Mouse (Mus musculus) MEL (cell line): ENCODE results near the gene Ppp1r12a.

Experiments
- CTCF ChIP-seq, 3 experiments: IDR thresholded peaks in 2 of 3; conservative IDR thresholded peaks in 1 of 3; 2 replicates each; pipeline ENCODE4 v1.5.1; 2011 to 2012; ENCODE audit warnings: low read length in 3 of 3, low read depth in 2 of 3, mild to moderate bottlenecking in 2 of 3, improper control_type of control experiment in 1 of 3, inconsistent platforms in 1 of 3, mixed read lengths in 1 of 3, moderate library complexity in 1 of 3; ENCODE audit not compliant: control insufficient read depth in 1 of 3, insufficient read depth in 1 of 3, poor library complexity in 1 of 3, severe bottlenecking in 1 of 3
- ELF1 ChIP-seq: IDR thresholded peaks from 2 replicates; pipeline ENCODE4 v1.6.1; 2014; ENCODE audit warnings: low read depth, mild to moderate bottlenecking, inconsistent platforms, low read length, improper control_type of control experiment, moderate library complexity
- EP300 ChIP-seq, 2 experiments: IDR thresholded peaks; 2 replicates each; pipeline ENCODE4 v1.6.1; 2011; ENCODE audit warnings: improper control_type of control experiment in 2 of 2, low read length in 2 of 2, low read depth in 1 of 2, mild to moderate bottlenecking in 1 of 2
- HCFC1 ChIP-seq: IDR thresholded peaks from 2 replicates; pipeline ENCODE4 v1.6.1; 2012; ENCODE audit warnings: low read depth, mild to moderate bottlenecking, inconsistent platforms, low read length, improper control_type of control experiment, moderate library complexity
- JUND ChIP-seq: IDR thresholded peaks from 2 replicates; pipeline ENCODE4 v1.6.1; 2011; ENCODE audit warnings: low read depth, mild to moderate bottlenecking, improper control_type of control experiment, low read length
- MXI1 ChIP-seq: IDR thresholded peaks from 2 replicates; pipeline ENCODE4 v1.6.1; 2011; ENCODE audit warnings: mild to moderate bottlenecking, low read depth, low read length, improper control_type of control experiment
- NELFE ChIP-seq: IDR thresholded peaks from 2 replicates; pipeline ENCODE4 v1.6.1; 2011; ENCODE audit warnings: low read depth, low read length, improper control_type of control experiment
- POLR2A ChIP-seq, 2 experiments: IDR thresholded peaks; 2 replicates each; pipeline ENCODE4 v1.6.1; 2011 to 2012; ENCODE audit warnings: low read length in 2 of 2, mild to moderate bottlenecking in 2 of 2, control low read depth in 1 of 2, improper control_type of control experiment in 1 of 2, low read depth in 1 of 2, moderate library complexity in 1 of 2; ENCODE audit not compliant: control insufficient read depth in 1 of 2, insufficient read depth in 1 of 2, poor library complexity in 1 of 2
- POLR2AphosphoS2 ChIP-seq: IDR thresholded peaks from 2 replicates; pipeline ENCODE4 v1.6.1; 2011; ENCODE audit warnings: low read length, improper control_type of control experiment
- POLR2AphosphoS5 ChIP-seq: IDR thresholded peaks from 2 replicates; pipeline ENCODE4 v1.6.1; 2012; ENCODE audit warnings: low read depth, borderline replicate concordance, mild to moderate bottlenecking, inconsistent platforms, low read length, moderate library complexity, mixed read lengths
- SIN3A ChIP-seq: IDR thresholded peaks from 2 replicates; pipeline ENCODE4 v1.6.1; 2012; ENCODE audit warnings: low read length, improper control_type of control experiment, inconsistent platforms
- USF1 ChIP-seq: IDR thresholded peaks from 2 replicates; pipeline ENCODE4 v1.6.1; 2014; ENCODE audit warnings: low read depth, mild to moderate bottlenecking, inconsistent platforms, low read length, improper control_type of control experiment, moderate library complexity

DNA sequence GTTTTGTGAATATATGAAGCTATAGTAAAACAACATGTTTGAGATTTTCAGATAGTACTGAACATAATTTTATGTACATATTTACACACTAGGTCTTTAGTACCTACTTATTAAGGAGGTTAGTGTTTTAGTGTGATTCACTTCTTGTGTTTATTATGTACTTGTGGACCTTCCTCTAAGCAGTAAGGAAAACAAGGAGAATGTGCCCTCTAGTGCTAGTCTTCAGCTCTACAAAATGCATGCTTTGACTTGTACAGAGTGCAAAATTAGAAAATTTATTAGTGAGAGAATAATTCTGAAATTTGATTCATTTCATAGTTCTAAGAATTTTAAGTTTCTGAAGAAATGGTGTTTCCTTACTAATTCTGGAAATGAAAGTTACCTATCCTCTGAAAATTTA, 28.6 kb downstream of the Ppp1r12a start:
- TF ChIP-seq SIN3A, result peak; percentile 27; the same call in 1 of the 2 replicates
- no peak for TF ChIP-seq ELF1
- peak in 1 of 3 experiments; percentile 53; a peak in 3 of 6 replicates for TF ChIP-seq CTCF (IDR thresholded peaks at IDR 0.05 in 2 of 3, conservative IDR thresholded peaks at IDR 0.05 in 1 of 3; ENCODE audit: control insufficient read depth in 1 of 3, insufficient read depth in 1 of 3, low read depth in 2 of 3, low read length in 3 of 3, poor library complexity in 1 of 3, severe bottlenecking in 1 of 3)
- no peak for TF ChIP-seq HCFC1
- TF ChIP-seq MXI1, result no peak
- TF ChIP-seq POLR2A (IDR thresholded peaks at IDR 0.05; ENCODE audit: control insufficient read depth in 1 of 2, insufficient read depth in 1 of 2, low read depth in 1 of 2, low read length in 2 of 2, poor library complexity in 1 of 2), result no peak
- no peak for TF ChIP-seq POLR2AphosphoS5
- TF ChIP-seq EP300 (IDR thresholded peaks at IDR 0.05; ENCODE audit: low read depth in 1 of 2, low read length in 2 of 2), result no peak
- TF ChIP-seq USF1, result no peak
- TF ChIP-seq JUND, result no peak
- TF ChIP-seq NELFE, result no peak
- no peak for TF ChIP-seq POLR2AphosphoS2
